Mouse (Mus musculus) kidney, embryonic 16.5 days (tissue): Measurements from ENCODE around the gene Stambpl1. TPM values are rescaled to one million over a fixed set of nuclear protein-coding genes. Genes with fewer than 3 reads are reported as not detected.

Experiments used
- ATAC-seq: fragments of 200-750 bp; cut with Nextera tagmentation; 2 replicates; pipeline ENCODE4 v1.8.0; 2017; ENCODE audit warnings: moderate TSS enrichment; ENCODE audit not compliant: low FRiP score, low TSS enrichment
- H3K27ac ChIP-seq: fragments of 300-500 bp; sonication (generic); 2 replicates; pipeline ENCODE4 v1.5.1; 2014; ENCODE audit warnings: low read length
- H3K27me3 ChIP-seq: fragments of 300-500 bp; sonication (generic); 2 replicates; pipeline ENCODE4 v1.6.1; 2014; ENCODE audit warnings: low read length, control low read depth, mixed read lengths; ENCODE audit not compliant: insufficient read depth
- H3K36me3 ChIP-seq: fragments of 300-500 bp; sonication (generic); 2 replicates; pipeline ENCODE4 v1.6.1; 2014; ENCODE audit warnings: low read length, control low read depth, mixed read lengths; ENCODE audit not compliant: insufficient read depth
- H3K4me1 ChIP-seq: fragments of 300-500 bp; sonication (generic); 2 replicates; pipeline ENCODE4 v1.6.1; 2014; ENCODE audit warnings: low read length, control low read depth, mixed read lengths; ENCODE audit not compliant: insufficient read depth
- H3K4me2 ChIP-seq: fragments of 300-500 bp; sonication (generic); replicated peaks from 2 replicates; pipeline ENCODE4 v1.6.1; 2014; ENCODE audit warnings: low read depth, low read length
- H3K4me3 ChIP-seq: fragments of 300-500 bp; sonication (generic); 2 replicates; pipeline ENCODE4 v1.5.1; 2014; ENCODE audit warnings: mild to moderate bottlenecking, low read length
- H3K9ac ChIP-seq: fragments of 300-500 bp; sonication (generic); replicated peaks from 2 replicates; pipeline ENCODE4 v1.6.1; 2014; ENCODE audit warnings: low read length
- H3K9me3 ChIP-seq: fragments of 300-500 bp; sonication (generic); 2 replicates; pipeline ENCODE4 v1.6.1; 2016; ENCODE audit warnings: low read length, control low read depth
- WGBS: fragments of 180-500 bp; shearing (Covaris S2); extraction: QIAGEN DNeasy Blood & Tissue Kit; methylation state at CpG from one replicate; pipeline ENCODE4 v1.1.7; 2014; 5-methylcytosine and 5-hydroxymethylcytosine counted together
- polyA plus RNA-seq: library from polyadenylated mRNA; unstranded; fragments of >200 nt; fragmentation: Nextera tagmentation; extraction: Ambion mirVana; gene quantifications from 2 replicates; pipeline ENCODE4 v1.2.1, GENCODE M21; 2015

Gene Stambpl1
- polyA plus RNA-seq, 1 experiment from 2014 or later, result 5.0 TPM

DNA sequence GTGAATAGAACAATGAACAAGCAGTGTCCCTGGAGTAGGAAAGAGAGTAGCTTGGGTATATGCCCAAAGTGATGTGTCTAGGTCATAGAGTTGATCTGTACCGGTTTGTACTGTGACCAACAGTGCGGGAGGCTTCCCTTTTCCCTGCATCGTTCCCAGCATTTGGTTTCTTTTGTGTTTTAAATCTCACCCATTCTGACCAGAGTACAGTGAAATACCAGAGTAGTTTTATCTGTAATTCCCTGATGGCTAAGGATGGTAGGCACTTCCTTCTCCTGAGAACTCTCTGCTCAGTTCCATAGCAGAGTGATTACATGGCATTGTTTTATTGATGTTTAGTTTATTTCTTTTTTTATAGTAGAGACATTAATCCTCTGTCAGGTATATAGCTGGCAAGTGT is 30.8 kb downstream of the Stambpl1 start:
- no peaks in the 10 kb centered on the region for H3K36me3 ChIP-seq
- no peaks in the 10 kb centered on the region for H3K4me1 ChIP-seq
- H3K4me2 ChIP-seq, result no peak overlapping the region
- H3K9ac ChIP-seq, result no peak overlapping the region
- no peak for ATAC-seq
- no peaks in the 10 kb centered on the region for H3K9me3 ChIP-seq
- no peaks in the 10 kb centered on the region for H3K27me3 ChIP-seq
- H3K27ac ChIP-seq, result no peak overlapping the region
- 88% methylated on average over 3 of the region's 3 CpGs for WGBS
- no peak overlapping the region for H3K4me3 ChIP-seq

DNA sequence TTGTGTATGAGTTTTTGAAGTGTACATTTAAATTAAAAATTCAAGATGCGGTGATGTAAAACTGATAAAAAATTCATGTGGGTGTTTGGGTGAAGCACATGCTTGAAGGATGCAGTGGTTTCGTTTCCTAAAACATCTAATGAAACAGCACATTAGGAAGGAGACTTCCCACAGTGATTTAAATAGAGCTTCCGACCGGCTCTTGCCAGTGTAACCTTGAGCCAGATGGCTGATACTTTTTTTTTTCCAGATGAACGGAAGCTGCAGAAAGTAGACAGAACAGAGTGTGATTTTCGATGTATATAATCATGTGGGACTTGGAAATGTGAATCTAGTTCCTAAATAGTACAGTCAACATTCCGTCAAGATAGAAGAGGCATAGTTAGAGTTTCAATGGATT is 39.6 kb downstream of the Stambpl1 start:
- ATAC-seq, result no peak
- Histone ChIP-seq H3K36me3 (no peaks in the 10 kb centered on the region), H3K4me2 (no peak overlapping the region), H3K27ac (no peak overlapping the region), H3K4me3 (no peak overlapping the region), H3K27me3 (no peaks in the 10 kb centered on the region), H3K9me3 (no peaks in the 10 kb centered on the region), H3K9ac (no peak overlapping the region), H3K4me1 (0 out of 2 replicates have a peak, but pooled peaks cover 2% of the 10 kb centered on the region)
- WGBS, result 68% methylated on average over 7 of the region's 7 CpGs

DNA sequence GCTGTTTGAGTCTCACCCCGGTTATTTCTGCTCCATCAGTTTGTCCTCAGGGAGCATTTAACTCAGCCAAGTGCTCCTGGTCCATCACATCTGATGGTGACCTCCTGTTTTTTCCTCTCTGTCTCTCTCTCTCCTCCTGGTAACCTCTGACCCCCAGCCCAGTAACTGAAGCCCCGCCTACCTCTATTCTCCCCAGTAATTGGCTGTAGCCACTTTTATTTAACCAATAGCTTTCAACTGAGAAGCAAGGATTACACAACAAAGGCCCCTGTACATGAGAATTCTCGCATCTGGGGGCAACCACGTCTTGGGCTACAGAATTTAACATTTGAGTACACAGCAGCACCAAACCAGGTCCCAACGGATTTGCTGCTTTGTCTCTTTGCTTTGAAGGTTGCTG is 40.3 kb downstream of the Stambpl1 start:
- H3K4me3 ChIP-seq, result no peak overlapping the region
- no peak overlapping the region for H3K9ac ChIP-seq
- H3K4me1 ChIP-seq, result 0 out of 2 replicates have a peak, but pooled peaks cover 2% of the 10 kb centered on the region
- H3K4me2 ChIP-seq, result no peak overlapping the region
- no peak for ATAC-seq
- no peaks in the 10 kb centered on the region for H3K27me3 ChIP-seq
- H3K9me3 ChIP-seq, result no peaks in the 10 kb centered on the region
- H3K36me3 ChIP-seq, result no peaks in the 10 kb centered on the region
- no peak overlapping the region for H3K27ac ChIP-seq
- 66% methylated on average over 5 of the region's 5 CpGs for WGBS

DNA sequence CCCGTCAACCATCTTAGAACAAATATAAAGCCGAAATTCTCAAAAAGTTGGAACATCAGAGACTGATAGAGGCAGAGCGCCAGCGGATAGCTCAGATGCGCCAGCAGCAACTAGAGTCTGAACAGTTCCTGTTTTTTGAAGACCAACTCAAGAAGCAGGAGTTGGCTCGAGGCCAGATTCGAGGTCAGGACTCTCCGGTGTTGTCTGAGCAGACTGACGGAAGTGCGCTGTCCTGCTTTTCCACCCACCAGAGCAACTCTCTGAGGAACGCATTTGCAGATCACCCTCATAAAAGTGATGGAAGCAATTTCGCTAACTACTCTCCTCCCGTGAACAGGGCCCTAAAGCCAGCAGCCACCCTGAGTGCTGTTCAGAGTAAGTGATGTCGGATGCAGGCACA is 41.9 kb downstream of the Stambpl1 start:
- Histone ChIP-seq H3K4me2 (peak overlapping the region; percentile 22), H3K9me3 (no peaks in the 10 kb centered on the region), H3K27me3 (no peaks in the 10 kb centered on the region), H3K9ac (no peak overlapping the region), H3K27ac (no peak overlapping the region), H3K36me3 (no peaks in the 10 kb centered on the region), H3K4me3 (no peak overlapping the region), H3K4me1 (0 out of 2 replicates have a peak, but pooled peaks cover 2% of the 10 kb centered on the region)
- ATAC-seq, result peak; percentile 51; the same call in 1 of the 2 replicates
- WGBS, result 50% methylated on average over 14 of the region's 14 CpGs

DNA sequence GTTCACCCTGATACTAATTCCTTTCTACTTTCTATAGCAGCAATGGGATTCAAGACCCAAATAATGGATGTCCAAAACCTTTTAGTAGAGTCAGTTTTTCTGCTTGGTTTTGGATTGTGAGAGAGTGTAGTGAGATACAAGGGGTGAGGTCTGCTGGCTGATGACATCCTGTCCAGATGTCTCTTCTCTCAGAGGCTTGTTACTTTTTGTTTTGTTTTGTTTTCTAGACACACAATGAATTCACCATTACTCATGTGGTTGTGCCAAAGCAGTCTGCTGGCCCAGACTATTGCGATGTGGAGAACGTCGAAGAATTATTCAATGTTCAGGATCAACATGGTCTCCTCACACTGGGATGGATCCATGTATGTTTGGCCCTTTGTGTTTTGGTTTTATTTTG is 44.0 kb downstream of the Stambpl1 start:
- no peak for ATAC-seq
- Histone ChIP-seq H3K36me3 (no peaks in the 10 kb centered on the region), H3K27ac (no peak overlapping the region), H3K27me3 (no peaks in the 10 kb centered on the region), H3K9me3 (no peaks in the 10 kb centered on the region), H3K4me2 (no peak overlapping the region), H3K9ac (no peak overlapping the region), H3K4me3 (no peak overlapping the region), H3K4me1 (0 out of 2 replicates have a peak, but pooled peaks cover 2% of the 10 kb centered on the region)
- WGBS, result 74% methylated on average over 3 of the region's 3 CpGs

DNA sequence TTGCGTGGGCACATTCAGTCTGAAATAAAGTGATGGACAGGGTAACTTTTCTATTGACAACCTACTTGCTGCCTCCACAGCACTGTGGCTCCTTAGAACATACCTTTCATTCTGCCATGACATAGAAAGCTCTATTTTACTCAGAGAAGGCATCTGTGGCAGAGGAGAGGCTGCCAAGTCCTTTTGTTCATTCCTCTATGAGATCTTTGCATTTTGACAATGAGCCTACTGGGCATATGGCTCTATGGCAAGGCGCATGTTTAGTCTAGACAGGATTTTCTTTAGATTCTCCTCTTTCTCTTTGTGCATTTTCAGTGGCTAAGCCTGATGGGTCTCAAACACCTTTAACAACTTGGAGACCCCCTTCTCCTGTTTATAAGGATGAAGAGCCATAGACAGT is 45.7 kb downstream of the Stambpl1 start:
- WGBS, result 97% methylated on average over 2 of the region's 2 CpGs
- Histone ChIP-seq H3K27me3 (no peaks in the 10 kb centered on the region), H3K4me1 (0 out of 2 replicates have a peak, but pooled peaks cover 2% of the 10 kb centered on the region), H3K27ac (no peak overlapping the region), H3K9ac (no peak overlapping the region), H3K9me3 (no peaks in the 10 kb centered on the region), H3K4me3 (no peak overlapping the region), H3K4me2 (no peak overlapping the region), H3K36me3 (no peaks in the 10 kb centered on the region)
- no peak for ATAC-seq

DNA sequence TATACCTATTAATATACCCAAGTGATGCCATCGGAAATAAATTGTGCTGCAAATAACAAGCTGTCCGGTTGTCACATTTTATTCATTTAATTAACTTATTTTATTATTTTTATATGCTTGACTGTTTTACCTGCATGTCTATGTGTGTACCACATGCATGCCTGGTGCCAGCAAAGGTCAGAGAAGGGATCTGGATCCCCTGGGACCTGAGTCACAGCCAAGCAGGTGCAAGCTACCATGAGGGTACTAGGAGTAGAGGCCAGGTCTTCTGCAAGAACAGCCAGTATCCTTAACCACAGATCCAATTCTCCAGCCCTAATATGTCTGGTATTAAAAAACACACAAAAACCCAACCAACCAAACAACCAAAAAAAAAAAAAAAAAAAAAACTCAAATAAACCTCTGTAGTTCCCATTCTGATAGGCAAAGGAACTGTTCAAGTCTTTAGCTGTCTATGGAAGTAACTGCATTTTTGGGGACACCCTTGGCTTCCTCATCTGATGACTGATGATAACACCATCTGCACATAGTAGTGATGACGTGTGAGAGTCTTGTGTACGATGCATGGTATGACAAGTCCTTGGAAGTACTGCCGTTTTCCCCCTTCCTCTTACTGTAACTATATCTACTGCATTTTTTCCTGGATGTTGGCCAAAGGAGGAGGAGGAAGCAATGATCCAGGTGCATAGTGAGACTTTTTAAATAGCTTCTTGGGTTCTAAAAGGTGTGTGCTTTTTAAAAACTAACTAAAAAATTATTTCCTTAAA is 48.4 kb downstream of the Stambpl1 start:
- H3K4me3 ChIP-seq, result no peak overlapping the region
- no peaks in the 10 kb centered on the region for H3K4me1 ChIP-seq
- no peaks in the 10 kb centered on the region for H3K27me3 ChIP-seq
- no peak overlapping the region for H3K9ac ChIP-seq
- no peak overlapping the region for H3K4me2 ChIP-seq
- 88% methylated on average over 5 of the region's 5 CpGs for WGBS
- no peak overlapping the region for H3K27ac ChIP-seq
- no peaks in the 10 kb centered on the region for H3K36me3 ChIP-seq
- H3K9me3 ChIP-seq, result no peaks in the 10 kb centered on the region
- no peak for ATAC-seq

DNA sequence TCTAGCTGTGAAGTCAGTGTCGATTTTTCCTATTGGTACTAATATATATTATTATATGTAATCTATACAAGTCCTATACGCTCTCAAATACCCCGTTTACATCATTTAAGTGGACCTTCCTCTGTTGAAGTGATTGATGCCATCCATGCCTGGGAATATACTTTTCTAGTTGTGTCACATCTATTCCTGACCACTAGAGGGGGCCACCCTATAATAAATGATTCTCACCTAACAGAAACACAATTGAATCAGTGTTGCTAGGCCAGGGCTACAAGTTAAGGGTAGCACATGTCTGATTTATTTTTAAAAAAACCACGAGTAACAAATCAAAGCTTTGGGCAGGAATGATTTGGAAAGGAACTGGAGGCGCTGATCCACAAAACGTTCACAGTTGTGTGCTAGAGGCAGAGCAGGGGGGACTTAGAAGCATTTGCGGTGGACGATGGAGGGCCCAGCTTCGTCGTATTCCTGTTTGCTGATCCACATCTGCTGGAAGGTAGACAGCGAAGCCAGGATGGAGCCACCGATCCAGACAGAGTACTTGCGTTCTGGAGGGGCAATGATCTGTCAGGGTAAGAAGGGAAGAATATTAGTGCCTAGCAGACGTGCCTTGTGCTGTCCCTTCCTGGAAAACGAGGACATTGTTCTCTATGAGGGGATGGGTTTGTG is 49.4 kb downstream of the Stambpl1 start:
- Histone ChIP-seq H3K36me3 (no peaks in the 10 kb centered on the region), H3K27me3 (no peaks in the 10 kb centered on the region), H3K4me2 (no peak overlapping the region), H3K4me1 (no peaks in the 10 kb centered on the region), H3K4me3 (no peak overlapping the region), H3K27ac (no peak overlapping the region), H3K9me3 (no peaks in the 10 kb centered on the region), H3K9ac (no peak overlapping the region)
- 69% methylated on average over 15 of the region's 15 CpGs for WGBS
- ATAC-seq, result no peak

DNA sequence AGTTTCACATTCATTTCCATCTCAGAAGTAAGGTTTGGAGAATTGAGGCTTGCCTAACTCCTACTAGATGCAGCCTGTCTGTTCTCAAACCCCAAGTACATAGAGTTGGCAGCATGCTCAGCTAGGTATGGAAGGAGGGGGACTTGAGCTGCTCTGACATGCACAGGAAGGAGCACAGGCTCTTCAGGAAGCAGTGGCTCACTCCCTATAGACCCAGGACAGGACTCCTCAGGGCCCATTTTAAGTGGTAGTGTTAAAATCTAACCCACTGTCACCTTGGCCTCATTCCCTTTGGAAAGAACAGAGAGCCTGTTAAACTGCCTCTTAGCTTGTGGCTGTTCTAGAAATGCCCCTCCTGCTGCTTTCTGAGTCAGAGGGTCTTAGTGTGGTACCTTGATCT is 50.9 kb downstream of the Stambpl1 start:
- Histone ChIP-seq H3K9me3 (no peaks in the 10 kb centered on the region), H3K4me3 (no peak overlapping the region), H3K4me2 (no peak overlapping the region), H3K9ac (no peak overlapping the region), H3K36me3 (no peaks in the 10 kb centered on the region), H3K4me1 (no peaks in the 10 kb centered on the region), H3K27me3 (no peaks in the 10 kb centered on the region), H3K27ac (no peak overlapping the region)
- no peak for ATAC-seq

DNA sequence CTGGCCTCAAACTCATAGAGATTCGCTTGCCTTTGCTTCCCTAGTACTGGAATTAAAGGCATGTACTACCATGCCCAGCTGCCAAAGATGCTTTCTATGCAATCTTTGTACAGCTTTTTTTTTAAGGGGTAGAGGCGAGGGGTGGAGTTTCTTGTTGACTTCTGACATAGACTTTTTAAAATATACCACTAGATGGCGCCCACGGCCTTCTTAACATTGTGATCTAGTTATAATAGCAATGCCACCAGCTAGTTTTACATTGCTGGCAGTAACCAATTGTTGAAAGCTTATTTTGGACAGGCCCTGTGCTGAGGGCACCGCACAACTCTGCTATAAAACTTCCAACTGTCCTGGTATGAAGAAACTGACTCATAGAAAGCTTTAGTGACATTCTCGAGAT is 52.0 kb downstream of the Stambpl1 start:
- Histone ChIP-seq H3K4me1 (no peaks in the 10 kb centered on the region), H3K36me3 (no peaks in the 10 kb centered on the region), H3K27me3 (no peaks in the 10 kb centered on the region), H3K27ac (no peak overlapping the region), H3K4me2 (no peak overlapping the region), H3K9me3 (no peaks in the 10 kb centered on the region), H3K4me3 (no peak overlapping the region), H3K9ac (no peak overlapping the region)
- ATAC-seq, result peak; percentile 66
- WGBS, result 16% methylated on average over 6 of the region's 6 CpGs
